Mouse (Mus musculus): ENCODE results near the gene Gm20696. TPM values are rescaled to one million over a fixed set of nuclear protein-coding genes. Genes with fewer than 3 reads are reported as not detected.

The Gm20696 gene
- polyA plus RNA-seq, 1 experiment from 2014 or later = 2.5 TPM

DNA sequence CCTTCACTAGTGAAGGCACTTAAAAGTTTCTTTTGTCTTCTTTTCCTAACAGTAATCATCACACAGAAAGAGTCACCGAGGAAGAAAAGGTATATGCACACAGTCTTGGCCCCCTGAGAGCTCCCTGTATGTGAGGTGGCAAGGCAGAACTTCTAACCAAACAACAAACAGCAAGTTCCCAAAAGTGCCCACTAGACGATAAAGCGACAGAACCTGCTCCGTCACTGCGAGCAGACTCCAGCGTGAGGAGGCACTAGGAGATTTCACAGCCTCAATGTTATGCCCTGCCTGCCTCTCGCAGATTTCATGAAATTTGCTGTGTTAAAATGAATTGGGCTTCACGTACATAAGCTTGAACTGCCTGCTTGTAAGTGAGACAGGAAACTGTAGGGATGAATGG is 46.6 kb downstream of the Gm20696 start:
- H3K9ac ChIP-seq (replicated peaks; ENCODE audit: low read length) = no peak overlapping the region
- no peaks in the 10 kb centered on the region for H3K9me3 ChIP-seq (replicated peaks; ENCODE audit: control insufficient read depth, low read length)
- H3K27ac ChIP-seq (replicated peaks; ENCODE audit: low read depth, low read length) = no peak overlapping the region
- DNase-seq (ENCODE audit: low spot score) (no peak), ATAC-seq (replicated peaks; ENCODE audit: insufficient number of reproducible peaks, low FRiP score, low TSS enrichment, low read depth) (no peak)
- H3K4me3 ChIP-seq (ENCODE audit: low read depth, low read length) = no peak overlapping the region
- H3K36me3 ChIP-seq (replicated peaks; ENCODE audit: control insufficient read depth, insufficient read depth, low read depth, low read length) = no peaks in the 10 kb centered on the region
- no peak overlapping the region for H3K4me2 ChIP-seq (ENCODE audit: low read depth, low read length)
- no peaks in the 10 kb centered on the region for H3K27me3 ChIP-seq (ENCODE audit: control insufficient read depth, insufficient read depth, low read length)
- 53% methylated on average over 8 of the region's 8 CpGs for WGBS
- H3K4me1 ChIP-seq (ENCODE audit: control insufficient read depth, insufficient read depth, low read length) = peaks cover 6% of the 10 kb centered on the region

DNA sequence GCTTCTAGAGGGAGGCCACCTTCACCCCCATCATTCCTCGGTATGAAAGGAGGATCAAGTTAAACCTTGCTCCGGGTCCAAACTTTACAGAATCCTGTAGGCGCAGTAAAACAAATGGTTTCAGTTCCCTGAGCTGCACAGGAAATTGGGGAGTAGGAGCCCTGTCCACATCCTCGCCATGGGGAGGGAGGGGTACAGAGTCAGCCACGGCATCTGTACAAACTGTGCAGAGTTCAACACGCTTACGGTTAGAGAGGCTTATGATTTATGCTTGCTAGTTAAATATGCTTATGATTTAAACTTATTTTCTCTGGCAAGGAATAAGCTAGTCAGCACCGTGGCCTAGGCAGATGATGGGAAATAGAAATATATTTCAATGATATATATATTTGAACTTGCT is 47.1 kb downstream of the Gm20696 start:
- no peaks in the 10 kb centered on the region for H3K27me3 ChIP-seq (ENCODE audit: control insufficient read depth, insufficient read depth, low read length)
- DNase-seq (ENCODE audit: low spot score) (no peak), ATAC-seq (replicated peaks; ENCODE audit: insufficient number of reproducible peaks, low FRiP score, low TSS enrichment, low read depth) (no peak)
- no peak overlapping the region for H3K9ac ChIP-seq (replicated peaks; ENCODE audit: low read length)
- H3K4me1 ChIP-seq (ENCODE audit: control insufficient read depth, insufficient read depth, low read length) = peaks cover 10% of the 10 kb centered on the region
- no peaks in the 10 kb centered on the region for H3K9me3 ChIP-seq (replicated peaks; ENCODE audit: control insufficient read depth, low read length)
- 41% methylated on average over 8 of the region's 8 CpGs for WGBS
- no peak overlapping the region for H3K4me2 ChIP-seq (ENCODE audit: low read depth, low read length)
- H3K4me3 ChIP-seq (ENCODE audit: low read depth, low read length) = no peak overlapping the region
- H3K36me3 ChIP-seq (replicated peaks; ENCODE audit: control insufficient read depth, insufficient read depth, low read depth, low read length) = no peaks in the 10 kb centered on the region
- H3K27ac ChIP-seq (replicated peaks; ENCODE audit: low read depth, low read length) = no peak overlapping the region

DNA sequence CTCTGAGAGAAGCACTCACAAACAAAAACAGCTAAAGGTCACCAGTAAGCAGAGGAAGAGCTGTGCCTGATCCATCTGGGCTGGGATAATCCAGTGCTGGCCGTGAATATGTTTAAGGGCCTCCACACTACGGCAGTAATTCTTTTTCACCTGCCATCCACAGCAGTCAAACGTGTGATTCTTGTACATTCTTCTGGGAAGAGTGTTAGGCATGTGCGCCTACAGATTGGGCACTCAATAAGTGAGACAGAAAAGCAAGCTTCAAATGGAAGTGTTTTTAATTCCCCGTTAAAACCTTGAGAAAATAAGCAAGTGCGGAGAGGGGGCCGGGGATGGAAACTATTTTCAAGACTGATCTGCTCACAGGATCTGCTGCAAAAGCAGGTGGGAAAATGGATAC is 48.7 kb downstream of the Gm20696 start:
- Histone ChIP-seq H3K36me3 (replicated peaks; ENCODE audit: control insufficient read depth, insufficient read depth, low read depth, low read length) (no peaks in the 10 kb centered on the region), H3K4me2 (ENCODE audit: low read depth, low read length) (no peak overlapping the region; the same call in 1 of the 2 replicates), H3K27ac (replicated peaks; ENCODE audit: low read depth, low read length) (no peak overlapping the region), H3K9ac (replicated peaks; ENCODE audit: low read length) (no peak overlapping the region), H3K4me1 (ENCODE audit: control insufficient read depth, insufficient read depth, low read length) (peaks cover 8% of the 10 kb centered on the region), H3K4me3 (ENCODE audit: low read depth, low read length) (no peak overlapping the region), H3K9me3 (replicated peaks; ENCODE audit: control insufficient read depth, low read length) (no peaks in the 10 kb centered on the region), H3K27me3 (ENCODE audit: control insufficient read depth, insufficient read depth, low read length) (no peaks in the 10 kb centered on the region)
- ATAC-seq (replicated peaks; ENCODE audit: insufficient number of reproducible peaks, low FRiP score, low TSS enrichment, low read depth) (no peak), DNase-seq (ENCODE audit: low spot score) (no peak)
- 57% methylated on average over 7 of the region's 7 CpGs for WGBS

DNA sequence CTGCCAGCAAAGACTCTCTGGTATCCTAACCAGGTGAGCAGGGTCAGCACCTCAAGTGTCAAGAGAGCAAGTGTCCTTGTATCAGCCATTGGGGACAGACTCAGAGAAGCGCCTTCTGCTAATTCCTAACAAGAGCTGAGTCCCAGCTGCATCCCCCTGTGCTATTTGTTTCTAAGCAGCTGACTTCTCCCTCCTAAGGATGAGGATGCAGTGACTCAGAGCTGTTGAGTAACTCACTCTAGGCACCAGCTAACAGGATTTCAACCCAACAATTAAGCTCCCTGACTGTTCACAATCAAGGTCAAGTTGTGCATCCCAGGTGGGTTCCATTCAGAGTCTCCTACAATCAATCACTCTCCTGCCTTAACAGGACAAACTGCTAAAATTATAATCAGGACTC is 49.2 kb downstream of the Gm20696 start:
- H3K27ac ChIP-seq (replicated peaks; ENCODE audit: low read depth, low read length) = no peak overlapping the region
- no peaks in the 10 kb centered on the region for H3K36me3 ChIP-seq (replicated peaks; ENCODE audit: control insufficient read depth, insufficient read depth, low read depth, low read length)
- WGBS = 79% methylated on average over 1 of the region's 1 CpGs
- no peak overlapping the region for H3K4me3 ChIP-seq (ENCODE audit: low read depth, low read length)
- ATAC-seq (replicated peaks; ENCODE audit: insufficient number of reproducible peaks, low FRiP score, low TSS enrichment, low read depth) = no peak
- no peaks in the 10 kb centered on the region for H3K27me3 ChIP-seq (ENCODE audit: control insufficient read depth, insufficient read depth, low read length)
- DNase-seq (ENCODE audit: low spot score) = no peak
- H3K9ac ChIP-seq (replicated peaks; ENCODE audit: low read length) = no peak overlapping the region
- H3K4me2 ChIP-seq (ENCODE audit: low read depth, low read length) = no peak overlapping the region
- H3K9me3 ChIP-seq (replicated peaks; ENCODE audit: control insufficient read depth, low read length) = no peaks in the 10 kb centered on the region
- H3K4me1 ChIP-seq (ENCODE audit: control insufficient read depth, insufficient read depth, low read length) = peaks cover 8% of the 10 kb centered on the region

DNA sequence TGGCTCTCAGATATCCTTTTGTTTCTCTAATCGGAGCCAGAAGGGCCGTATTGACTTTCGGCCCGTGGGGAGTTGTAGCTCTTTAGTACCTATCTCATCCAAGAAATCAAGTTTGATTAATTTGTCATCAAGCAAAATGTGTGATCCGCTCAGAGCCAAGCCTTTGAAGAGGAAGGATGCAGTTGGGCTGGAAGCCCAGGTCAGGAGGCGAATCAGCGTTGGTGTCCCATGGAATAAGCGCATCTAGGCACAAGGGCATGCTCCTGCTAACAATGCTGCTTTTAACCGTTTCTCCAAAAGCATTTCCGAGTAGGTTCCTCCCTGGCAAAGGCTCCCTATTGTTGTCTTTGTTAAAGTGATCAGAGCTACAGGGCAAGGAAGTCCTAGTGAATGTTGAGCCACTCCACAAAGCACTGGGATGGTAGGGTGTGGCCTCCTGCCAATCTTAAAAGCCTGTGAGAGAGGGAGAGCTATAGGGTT is 51.3 kb downstream of the Gm20696 start:
- H3K4me2 ChIP-seq (ENCODE audit: low read depth, low read length) = no peak overlapping the region
- no peak overlapping the region for H3K4me3 ChIP-seq (ENCODE audit: low read depth, low read length)
- H3K9ac ChIP-seq (replicated peaks; ENCODE audit: low read length) = no peak overlapping the region
- DNase-seq (ENCODE audit: low spot score) (peak; percentile 44), ATAC-seq (replicated peaks; ENCODE audit: insufficient number of reproducible peaks, low FRiP score, low TSS enrichment, low read depth) (no peak)
- H3K4me1 ChIP-seq (ENCODE audit: control insufficient read depth, insufficient read depth, low read length) = peaks cover 8% of the 10 kb centered on the region
- H3K9me3 ChIP-seq (replicated peaks; ENCODE audit: control insufficient read depth, low read length) = no peaks in the 10 kb centered on the region
- WGBS = 14% methylated on average over 10 of the region's 10 CpGs
- no peaks in the 10 kb centered on the region for H3K36me3 ChIP-seq (replicated peaks; ENCODE audit: control insufficient read depth, insufficient read depth, low read depth, low read length)
- no peaks in the 10 kb centered on the region for H3K27me3 ChIP-seq (ENCODE audit: control insufficient read depth, insufficient read depth, low read length)
- H3K27ac ChIP-seq (replicated peaks; ENCODE audit: low read depth, low read length) = no peak overlapping the region

DNA sequence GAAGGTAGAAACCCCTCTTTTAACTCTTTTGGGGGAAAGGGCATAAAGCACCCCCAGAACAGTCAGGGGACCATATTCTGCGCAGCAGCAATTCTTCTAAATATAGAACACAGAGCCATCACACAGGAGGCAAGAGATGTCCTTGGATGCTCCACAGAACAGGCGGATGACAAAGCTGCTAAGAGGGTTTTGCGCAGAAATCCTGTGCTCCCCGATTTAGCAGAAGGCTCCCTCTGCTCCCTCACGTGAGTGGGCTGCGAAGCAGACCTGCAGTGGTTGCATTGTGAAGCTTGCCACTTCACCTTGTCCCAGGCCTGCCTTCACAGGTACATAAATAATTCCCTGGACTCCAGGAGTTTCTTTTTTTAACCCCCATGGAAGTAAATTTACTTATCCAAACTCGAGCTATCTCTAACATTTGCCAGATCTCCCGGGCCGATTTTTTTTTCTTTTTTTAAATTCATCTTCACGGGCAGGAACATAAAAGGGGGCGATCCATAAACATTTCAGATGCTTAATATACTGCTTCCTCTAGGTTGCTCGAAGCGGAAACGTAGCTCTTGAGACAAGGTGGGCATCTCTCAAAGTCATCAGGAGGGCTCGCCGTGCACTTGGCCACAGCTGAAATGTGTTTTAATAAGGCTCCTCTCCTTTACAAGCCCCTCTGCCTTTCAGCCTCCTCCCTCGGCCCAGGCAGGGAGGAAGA is 51.9 kb downstream of the Gm20696 start:
- Histone ChIP-seq H3K27ac (replicated peaks; ENCODE audit: low read depth, low read length) (no peak overlapping the region), H3K36me3 (replicated peaks; ENCODE audit: control insufficient read depth, insufficient read depth, low read depth, low read length) (no peaks in the 10 kb centered on the region), H3K4me2 (ENCODE audit: low read depth, low read length) (no peak overlapping the region), H3K4me1 (ENCODE audit: control insufficient read depth, insufficient read depth, low read length) (peaks cover 8% of the 10 kb centered on the region), H3K4me3 (ENCODE audit: low read depth, low read length) (no peak overlapping the region), H3K9me3 (replicated peaks; ENCODE audit: control insufficient read depth, low read length) (no peaks in the 10 kb centered on the region), H3K9ac (replicated peaks; ENCODE audit: low read length) (no peak overlapping the region; the same call in 1 of the 2 replicates), H3K27me3 (ENCODE audit: control insufficient read depth, insufficient read depth, low read length) (no peaks in the 10 kb centered on the region)
- ATAC-seq (replicated peaks; ENCODE audit: insufficient number of reproducible peaks, low FRiP score, low TSS enrichment, low read depth) = no peak
- no peak for DNase-seq (ENCODE audit: low spot score)
- 56% methylated on average over 17 of the region's 17 CpGs for WGBS

DNA sequence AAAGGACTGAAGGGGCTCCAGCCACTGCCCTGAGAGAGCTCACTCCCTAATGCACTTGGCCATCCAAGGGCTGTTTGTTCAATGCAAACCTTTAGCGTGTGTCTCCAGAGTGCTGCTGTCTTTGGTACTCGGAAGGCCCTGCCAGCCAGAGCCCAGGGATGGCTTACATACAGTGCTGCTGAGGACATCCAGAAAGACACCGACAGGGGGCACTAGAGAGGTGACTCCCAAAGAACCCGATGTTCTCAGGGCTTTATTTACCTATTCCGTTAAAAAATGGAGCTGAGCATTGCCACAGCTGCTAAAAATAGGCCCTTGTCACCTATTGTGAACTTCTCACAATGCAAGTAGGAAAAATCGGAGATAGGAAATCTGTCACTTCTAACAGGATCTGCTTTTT is 54.7 kb downstream of the Gm20696 start:
- H3K36me3 ChIP-seq (replicated peaks; ENCODE audit: control insufficient read depth, insufficient read depth, low read depth, low read length) = no peaks in the 10 kb centered on the region
- H3K4me2 ChIP-seq (ENCODE audit: low read depth, low read length) = no peak overlapping the region
- H3K9me3 ChIP-seq (replicated peaks; ENCODE audit: control insufficient read depth, low read length) = no peaks in the 10 kb centered on the region
- H3K9ac ChIP-seq (replicated peaks; ENCODE audit: low read length) = no peak overlapping the region
- peaks cover 8% of the 10 kb centered on the region for H3K4me1 ChIP-seq (ENCODE audit: control insufficient read depth, insufficient read depth, low read length)
- H3K4me3 ChIP-seq (ENCODE audit: low read depth, low read length) = no peak overlapping the region
- no peak for ATAC-seq (replicated peaks; ENCODE audit: insufficient number of reproducible peaks, low FRiP score, low TSS enrichment, low read depth)
- H3K27ac ChIP-seq (replicated peaks; ENCODE audit: low read depth, low read length) = no peak overlapping the region
- no peak for DNase-seq (ENCODE audit: low spot score)
- WGBS = 62% methylated on average over 6 of the region's 6 CpGs
- H3K27me3 ChIP-seq (ENCODE audit: control insufficient read depth, insufficient read depth, low read length) = no peaks in the 10 kb centered on the region

DNA sequence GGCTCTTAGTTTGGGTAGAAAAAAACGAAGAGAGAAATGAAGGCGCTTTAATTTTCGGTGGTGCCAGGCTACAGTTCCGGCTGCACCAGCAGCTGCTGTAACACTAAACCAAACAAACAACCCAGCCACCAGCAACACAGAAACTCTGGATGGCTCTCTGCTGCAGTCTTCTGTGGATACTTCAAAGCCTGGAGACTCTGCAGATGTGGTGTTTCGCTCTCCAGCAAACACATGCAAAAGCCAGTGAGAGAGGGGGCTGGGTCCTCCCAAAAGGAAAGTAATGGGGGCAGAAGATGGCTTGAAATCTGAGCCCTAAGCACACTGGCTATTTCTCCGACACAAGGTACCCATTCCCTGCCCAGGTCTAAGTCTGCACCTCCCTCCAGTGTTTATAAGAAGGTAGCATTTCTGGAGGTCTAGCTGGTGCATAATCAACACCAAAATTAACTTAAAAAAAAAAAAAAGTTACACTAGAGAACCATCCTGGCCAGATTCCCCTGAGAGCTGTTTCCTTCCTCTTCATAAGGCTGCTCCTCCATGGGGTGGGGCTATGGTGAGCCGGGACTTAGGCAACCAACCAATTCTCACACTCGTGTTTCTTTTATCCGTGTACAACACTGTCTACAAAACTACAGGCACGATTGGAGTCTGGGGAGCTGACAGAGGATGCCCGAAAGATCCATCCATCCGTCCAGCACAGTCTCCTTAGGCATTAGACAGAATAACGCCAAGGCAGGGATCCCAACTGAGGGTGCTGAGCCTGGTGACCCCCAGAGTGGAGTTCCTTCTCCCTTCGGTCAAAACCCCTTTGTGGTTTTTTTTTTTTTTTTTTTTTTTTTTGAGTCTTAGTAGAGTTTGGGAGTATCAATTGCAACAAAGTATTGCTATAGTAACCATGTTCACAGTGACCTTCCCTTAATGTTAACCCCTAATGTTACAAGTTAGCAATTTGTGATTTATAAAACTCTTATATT is 55.9 kb downstream of the Gm20696 start:
- Histone ChIP-seq H3K36me3 (replicated peaks; ENCODE audit: control insufficient read depth, insufficient read depth, low read depth, low read length) (no peaks in the 10 kb centered on the region), H3K27ac (replicated peaks; ENCODE audit: low read depth, low read length) (no peak overlapping the region), H3K9me3 (replicated peaks; ENCODE audit: control insufficient read depth, low read length) (no peaks in the 10 kb centered on the region), H3K27me3 (ENCODE audit: control insufficient read depth, insufficient read depth, low read length) (no peaks in the 10 kb centered on the region), H3K9ac (replicated peaks; ENCODE audit: low read length) (no peak overlapping the region), H3K4me1 (ENCODE audit: control insufficient read depth, insufficient read depth, low read length) (peaks cover 7% of the 10 kb centered on the region), H3K4me3 (ENCODE audit: low read depth, low read length) (no peak overlapping the region), H3K4me2 (ENCODE audit: low read depth, low read length) (no peak overlapping the region)
- WGBS = 40% methylated on average over 14 of the region's 14 CpGs
- ATAC-seq (replicated peaks; ENCODE audit: insufficient number of reproducible peaks, low FRiP score, low TSS enrichment, low read depth) = no peak
- peak; percentile 72 for DNase-seq (ENCODE audit: low spot score)

Data from embryonic facial prominence, embryonic 11.5 days (tissue).